Mouse (Mus musculus) kidney, adult 18-20 months (tissue): Measurements from ENCODE around the gene Rhoq.

Source experiments
- DNase-seq: peaks from one replicate; pipeline ENCODE4 v3.0.0; 2021

Gene Rhoq

GRCm38 (mm10) chr17:87011301-87012019, 48.6 kb downstream of the Rhoq start:
- no peak for DNase-seq

- no peak for DNase-seq
Observed at GRCm38 (mm10) chr17:87019692-87020091, 56.8 kb downstream of the Rhoq start.

- no peak for DNase-seq
Observed at GRCm38 (mm10) chr17:87024491-87025242, 61.8 kb downstream of the Rhoq start.

GRCm38 (mm10) chr17:87025269-87025949, 62.5 kb downstream of the Rhoq start, which contains the start of the genes Pigf and Cript:
Gene Pigf, minus strand, starts transcription at chr17:87025406.
Gene Cript, plus strand, starts transcription at chr17:87025550.
- peak; percentile 98 for DNase-seq

GRCm38 (mm10) chr17:87036141-87037073, 73.5 kb downstream of the Rhoq start:
- peak; percentile 49 for DNase-seq

GRCm38 (mm10) chr17:87038496-87038895, 75.6 kb downstream of the Rhoq start:
- DNase-seq, result no peak

GRCm38 (mm10) chr17:87041739-87042138, 78.9 kb downstream of the Rhoq start:
- DNase-seq, result no peak

GRCm38 (mm10) chr17:87044364-87044763, 81.5 kb downstream of the Rhoq start:
- peak; percentile 92 for DNase-seq

- no peak for DNase-seq
Observed at GRCm38 (mm10) chr17:87044796-87045195, 81.9 kb downstream of the Rhoq start.
